Mouse (Mus musculus) embryonic facial prominence, embryonic 11.5 days (tissue): Measurements from ENCODE around the gene Sp140. TPM values are rescaled to one million over a fixed set of nuclear protein-coding genes. Genes with fewer than 3 reads are reported as not detected.
"Not testable (repeated sequence)": the region's sequence is repeated elsewhere in the genome, so short reads cannot be mapped to it uniquely, and the experiment has no call there.

Source experiments
- ATAC-seq: fragments of 200-750 bp; cut with Nextera tagmentation; replicated peaks from 2 replicates; pipeline ENCODE4 v1.8.0; 2017; ENCODE audit warnings: low read depth; ENCODE audit not compliant: insufficient number of reproducible peaks, low FRiP score, low TSS enrichment
- DNase-seq: peaks from one replicate; pipeline ENCODE4 v3.0.0-alpha.2; 2015; ENCODE audit warnings: low spot score
- H3K27ac ChIP-seq: fragments of 300-500 bp; sonication (generic); replicated peaks from 2 replicates; pipeline ENCODE4 v1.5.1; 2014; ENCODE audit warnings: mild to moderate bottlenecking, low read depth, low read length, control low read depth
- H3K27me3 ChIP-seq: fragments of 300-500 bp; sonication (generic); 2 replicates; pipeline ENCODE4 v1.6.1; 2014; ENCODE audit warnings: mild to moderate bottlenecking, low read length, moderate library complexity, mixed read lengths; ENCODE audit not compliant: control insufficient read depth, insufficient read depth
- H3K36me3 ChIP-seq: fragments of 300-500 bp; sonication (generic); replicated peaks from 2 replicates; pipeline ENCODE4 v1.6.1; 2014; ENCODE audit warnings: low read depth, mild to moderate bottlenecking, low read length, moderate library complexity, mixed read lengths; ENCODE audit not compliant: control insufficient read depth, insufficient read depth
- H3K4me1 ChIP-seq: fragments of 300-500 bp; sonication (generic); 2 replicates; pipeline ENCODE4 v1.6.1; 2014; ENCODE audit warnings: low read length, mixed read lengths; ENCODE audit not compliant: control insufficient read depth, insufficient read depth
- H3K4me2 ChIP-seq: fragments of 300-500 bp; sonication (generic); 2 replicates; pipeline ENCODE4 v1.6.1; 2014; ENCODE audit warnings: low read depth, mild to moderate bottlenecking, control low read depth, low read length, moderate library complexity
- H3K4me3 ChIP-seq: fragments of 300-500 bp; sonication (generic); 2 replicates; pipeline ENCODE4 v1.5.1; 2014; ENCODE audit warnings: low read depth, low read length, control low read depth
- H3K9ac ChIP-seq: fragments of 300-500 bp; sonication (generic); replicated peaks from 2 replicates; pipeline ENCODE4 v1.6.1; 2014; ENCODE audit warnings: mild to moderate bottlenecking, control low read depth, low read length
- H3K9me3 ChIP-seq: fragments of 300-500 bp; sonication (generic); replicated peaks from 2 replicates; pipeline ENCODE4 v1.6.1; 2016; ENCODE audit warnings: mild to moderate bottlenecking, low read length, inconsistent platforms, mixed read lengths; ENCODE audit not compliant: control insufficient read depth
- WGBS: fragments of 180-500 bp; shearing (Covaris S2); extraction: QIAGEN DNeasy Blood & Tissue Kit; methylation state at CpG from one replicate; pipeline ENCODE4 v1.1.7; 2014; 5-methylcytosine and 5-hydroxymethylcytosine counted together
- polyA plus RNA-seq: library from polyadenylated mRNA; unstranded; fragments of >200 nt; fragmentation: Nextera tagmentation; extraction: Ambion mirVana; gene quantifications from 2 replicates; pipeline ENCODE4 v1.2.1, GENCODE M21; 2014

Gene Sp140
- polyA plus RNA-seq, 1 experiment from 2014 or later = 1.3 TPM

- not testable (repeated sequence) for DNase-seq, H3K36me3 ChIP-seq, H3K4me2 ChIP-seq, H3K27ac ChIP-seq, H3K4me3 ChIP-seq, H3K9me3 ChIP-seq, H3K4me1 ChIP-seq, H3K9ac ChIP-seq, H3K27me3 ChIP-seq, ATAC-seq
- WGBS = 85% methylated on average over 13 of the region's 13 CpGs
Measured at GRCm38 (mm10) chr1:85651770-85652275, 51.6 kb downstream of the Sp140 start.

- 87% methylated on average over 2 of the region's 2 CpGs for WGBS
- not testable (repeated sequence) for H3K4me3 ChIP-seq, H3K27me3 ChIP-seq, H3K9me3 ChIP-seq, ATAC-seq, H3K36me3 ChIP-seq, H3K9ac ChIP-seq, H3K4me2 ChIP-seq, DNase-seq, H3K27ac ChIP-seq, H3K4me1 ChIP-seq
Measured at GRCm38 (mm10) chr1:85657211-85657610, 57.0 kb downstream of the Sp140 start.

DNA sequence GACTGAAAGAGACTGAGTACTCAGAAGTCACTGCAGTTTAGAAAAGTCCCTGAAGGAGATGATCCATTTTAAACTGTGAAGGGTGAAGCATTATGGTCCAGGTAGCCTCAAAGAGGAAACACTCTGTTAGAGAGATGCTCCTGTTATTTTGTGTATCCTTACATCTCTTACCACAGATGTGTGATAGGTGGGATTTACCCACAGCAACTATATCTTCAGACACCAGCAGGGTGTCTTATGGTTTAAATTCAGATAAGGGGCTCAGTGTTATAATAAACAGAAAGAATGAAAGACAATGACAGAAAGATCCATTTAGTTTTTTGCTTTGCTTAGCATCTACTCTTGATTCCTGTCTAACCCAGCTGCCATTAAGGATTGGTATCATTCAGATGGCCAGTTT lies 64.1 kb downstream of the Sp140 start:
- DNase-seq = no peak
- no peak overlapping the region for H3K9ac ChIP-seq
- H3K4me1 ChIP-seq = no peaks in the 10 kb centered on the region
- no peak overlapping the region for H3K4me3 ChIP-seq
- H3K4me2 ChIP-seq = no peak overlapping the region
- H3K36me3 ChIP-seq = no peaks in the 10 kb centered on the region
- H3K27ac ChIP-seq = no peak overlapping the region
- H3K27me3 ChIP-seq = no peaks in the 10 kb centered on the region
- ATAC-seq = no peak
- H3K9me3 ChIP-seq = no peaks in the 10 kb centered on the region

- H3K36me3 ChIP-seq = no peaks in the 10 kb centered on the region
- no peak for ATAC-seq
- H3K27ac ChIP-seq = no peak overlapping the region
- no peaks in the 10 kb centered on the region for H3K27me3 ChIP-seq
- WGBS = 37% methylated on average over 4 of the region's 4 CpGs
- H3K4me2 ChIP-seq = no peak overlapping the region
- H3K4me1 ChIP-seq = no peaks in the 10 kb centered on the region
- no peak overlapping the region for H3K9ac ChIP-seq
- no peaks in the 10 kb centered on the region for H3K9me3 ChIP-seq
- DNase-seq = no peak
- H3K4me3 ChIP-seq = no peak overlapping the region
Measured at GRCm38 (mm10) chr1:85680226-85680625, 80.0 kb downstream of the Sp140 start.

DNA sequence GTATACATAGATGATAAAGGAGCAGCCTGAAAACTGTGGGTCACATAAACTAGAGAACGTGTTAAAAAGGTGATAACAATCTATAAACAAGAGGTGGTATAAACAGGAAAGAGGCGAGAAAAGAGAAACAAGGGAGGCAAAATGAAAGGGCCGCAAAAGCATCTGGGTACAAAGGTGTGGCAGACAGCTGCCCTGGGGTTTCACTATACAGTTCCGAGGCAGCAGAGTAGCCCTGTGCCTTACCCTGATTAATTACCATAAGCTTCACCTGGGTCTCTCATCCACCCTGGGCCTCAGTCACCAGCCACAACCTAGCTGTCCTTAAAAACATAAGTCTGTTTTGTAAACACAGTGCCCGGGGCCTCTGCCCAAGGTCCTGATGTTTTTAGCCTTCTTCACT lies 86.5 kb downstream of the Sp140 start:
- H3K27ac ChIP-seq = no peak overlapping the region
- no peaks in the 10 kb centered on the region for H3K9me3 ChIP-seq
- H3K36me3 ChIP-seq = no peaks in the 10 kb centered on the region
- H3K4me2 ChIP-seq = no peak overlapping the region
- WGBS = 65% methylated on average over 5 of the region's 5 CpGs
- ATAC-seq = no peak
- no peaks in the 10 kb centered on the region for H3K27me3 ChIP-seq
- no peak overlapping the region for H3K9ac ChIP-seq
- no peak overlapping the region for H3K4me3 ChIP-seq
- H3K4me1 ChIP-seq = no peaks in the 10 kb centered on the region
- DNase-seq = no peak

DNA sequence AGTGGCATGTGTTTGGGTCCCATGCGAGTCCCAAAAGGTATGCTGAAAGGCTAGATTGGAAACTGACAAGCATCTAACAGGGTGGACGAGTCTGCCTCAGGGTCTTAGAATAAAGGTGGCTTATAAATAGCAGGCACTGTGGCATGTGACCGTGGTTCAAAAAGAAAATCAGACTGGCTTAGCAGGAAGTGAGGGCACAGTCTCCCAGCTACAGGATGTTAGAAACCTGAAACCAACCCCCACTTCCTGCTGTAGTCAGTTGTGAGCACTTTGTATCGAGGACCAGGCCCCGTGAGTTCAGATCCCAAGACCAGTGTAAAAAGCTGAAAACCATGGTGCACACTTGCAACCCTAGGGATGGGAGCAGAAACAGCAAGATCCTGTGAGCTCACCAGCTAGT lies 87.2 kb downstream of the Sp140 start:
- H3K4me1 ChIP-seq = no peaks in the 10 kb centered on the region
- WGBS = 39% methylated on average over 5 of the region's 5 CpGs
- no peak overlapping the region for H3K27ac ChIP-seq
- peak; percentile 20 for DNase-seq
- no peak overlapping the region for H3K9ac ChIP-seq
- no peak for ATAC-seq
- H3K27me3 ChIP-seq = no peaks in the 10 kb centered on the region
- no peak overlapping the region; the same call in 1 of the 2 replicates for H3K4me2 ChIP-seq
- no peaks in the 10 kb centered on the region for H3K36me3 ChIP-seq
- H3K4me3 ChIP-seq = no peak overlapping the region
- H3K9me3 ChIP-seq = no peaks in the 10 kb centered on the region

DNA sequence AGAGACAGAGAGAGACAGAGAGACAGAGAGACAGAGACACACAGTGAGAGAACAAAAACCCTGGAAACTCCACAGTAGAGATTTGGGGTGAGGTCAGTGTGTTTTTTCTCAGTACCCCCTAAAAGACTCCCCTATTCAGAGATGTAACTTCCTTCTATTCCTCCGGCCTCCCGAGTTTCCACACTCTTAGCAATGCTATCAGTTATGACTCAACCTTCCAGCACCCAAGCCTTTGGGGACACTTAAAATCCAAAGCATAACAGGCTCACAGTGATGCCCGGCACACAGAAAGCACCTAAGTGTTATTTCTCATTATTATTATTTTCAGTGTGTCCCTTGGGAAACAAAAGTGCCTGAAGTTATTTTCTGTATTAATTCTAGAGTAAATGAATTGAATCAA lies 90.4 kb downstream of the Sp140 start:
- H3K9ac ChIP-seq = no peak overlapping the region
- H3K36me3 ChIP-seq = no peaks in the 10 kb centered on the region
- no peaks in the 10 kb centered on the region for H3K9me3 ChIP-seq
- no peaks in the 10 kb centered on the region for H3K4me1 ChIP-seq
- no peak for ATAC-seq
- no peaks in the 10 kb centered on the region for H3K27me3 ChIP-seq
- H3K4me2 ChIP-seq = no peak overlapping the region
- 81% methylated on average over 3 of the region's 3 CpGs for WGBS
- no peak overlapping the region for H3K4me3 ChIP-seq
- DNase-seq = no peak
- H3K27ac ChIP-seq = no peak overlapping the region

- DNase-seq (no peak), ATAC-seq (no peak)
- Histone ChIP-seq H3K9ac (no peak overlapping the region), H3K4me3 (no peak overlapping the region), H3K9me3 (no peaks in the 10 kb centered on the region), H3K36me3 (no peaks in the 10 kb centered on the region), H3K4me1 (no peaks in the 10 kb centered on the region), H3K4me2 (no peak overlapping the region), H3K27ac (no peak overlapping the region), H3K27me3 (no peaks in the 10 kb centered on the region)
- WGBS = 85% methylated on average over 1 of the region's 1 CpGs
Measured at GRCm38 (mm10) chr1:85692281-85692680, 92.1 kb downstream of the Sp140 start.
